8 mouse cellular contexts compared by ENCODE assay signal in genomic region chr19:40762023-40762759, GRCm38 (mm10). TPM values are rescaled to one million over a fixed set of nuclear protein-coding genes. Genes with fewer than 3 reads are reported as not detected.
A peak's percentile ranks its signal among the peaks of the same experiment; 100 is the strongest.
DNase-seq lines count a peak whose midpoint lies in the region; ATAC-seq and TF ChIP-seq lines count a peak whose summit lies in the region.

No protein-coding gene starts in this region.

- DNase-seq in R1 (ENCODE audit: low read depth, low spot score) = peak; percentile 82
- peak; percentile 17 for DNase-seq in embryo, embryonic 10 days (ENCODE audit: low spot score)
- peak; percentile 37 for DNase-seq in liver, embryonic 11.5 days (ENCODE audit: low spot score)
- peak; percentile 9 for DNase-seq in midbrain, postnatal 0 days (ENCODE audit: low spot score)
- peak; percentile 64 for DNase-seq in testis, postnatal 14 days (ENCODE audit: low spot score)
- no peak for DNase-seq in ovary, adult 18-20 months (ENCODE audit: low spot score)

- no peak overlapping the region for H3K27ac ChIP-seq in heart, embryonic 11.5 days (ENCODE audit: low read depth, low read length)
- no peak overlapping the region for H3K27ac ChIP-seq in kidney, embryonic 16.5 days (ENCODE audit: low read length)
- no peak overlapping the region for H3K27ac ChIP-seq in liver, embryonic 11.5 days (ENCODE audit: low read depth, low read length)
- H3K27ac ChIP-seq in midbrain, postnatal 0 days (ENCODE audit: low read depth, low read length) = no peak overlapping the region

- peak overlapping the region; percentile 39; the same call in 1 of the 2 replicates for H3K9ac ChIP-seq in heart, embryonic 11.5 days (ENCODE audit: low read depth, low read length)
- peak overlapping the region; percentile 14 for H3K9ac ChIP-seq in kidney, embryonic 16.5 days (replicated peaks; ENCODE audit: low read length)
- peak overlapping the region; percentile 35 for H3K9ac ChIP-seq in liver, embryonic 11.5 days (ENCODE audit: low read depth, low read length)
- H3K9ac ChIP-seq in midbrain, postnatal 0 days (replicated peaks; ENCODE audit: low read length, poor library complexity, severe bottlenecking) = peak overlapping the region; percentile 44; the same call in 1 of the 2 replicates

- no peaks in the 10 kb centered on the region for H3K4me1 ChIP-seq in heart, embryonic 11.5 days (ENCODE audit: control insufficient read depth, insufficient read depth, low read length)
- no peaks in the 10 kb centered on the region for H3K4me1 ChIP-seq in kidney, embryonic 16.5 days (ENCODE audit: insufficient read depth, low read length)
- peaks cover 15% of the 10 kb centered on the region for H3K4me1 ChIP-seq in liver, embryonic 11.5 days (replicated peaks; ENCODE audit: control insufficient read depth, insufficient read depth, low read length)
- no peaks in the 10 kb centered on the region for H3K4me1 ChIP-seq in midbrain, postnatal 0 days (ENCODE audit: insufficient read depth, low read length)

- H3K4me2 ChIP-seq in heart, embryonic 11.5 days = peak overlapping the region; percentile 67
- peak overlapping the region; percentile 62 for H3K4me2 ChIP-seq in kidney, embryonic 16.5 days (replicated peaks; ENCODE audit: low read depth, low read length)
- peak overlapping the region; percentile 62 for H3K4me2 ChIP-seq in liver, embryonic 11.5 days
- H3K4me2 ChIP-seq in midbrain, postnatal 0 days (ENCODE audit: low read depth, low read length, poor library complexity, severe bottlenecking) = peak overlapping the region; percentile 42

- H3K9me3 ChIP-seq in heart, embryonic 11.5 days (replicated peaks; ENCODE audit: control insufficient read depth, low read length) = no peaks in the 10 kb centered on the region
- H3K9me3 ChIP-seq in kidney, embryonic 16.5 days (ENCODE audit: low read length) = no peaks in the 10 kb centered on the region
- no peaks in the 10 kb centered on the region for H3K9me3 ChIP-seq in liver, embryonic 11.5 days (ENCODE audit: control insufficient read depth, low read length)
- no peaks in the 10 kb centered on the region for H3K9me3 ChIP-seq in midbrain, postnatal 0 days (ENCODE audit: low read length)

- H3K36me3 ChIP-seq in heart, embryonic 11.5 days (ENCODE audit: control insufficient read depth, insufficient read depth, low read length) = no peaks in the 10 kb centered on the region
- H3K36me3 ChIP-seq in kidney, embryonic 16.5 days (ENCODE audit: insufficient read depth, low read length) = no peaks in the 10 kb centered on the region
- H3K36me3 ChIP-seq in liver, embryonic 11.5 days (ENCODE audit: control insufficient read depth, insufficient read depth, low read length) = no peaks in the 10 kb centered on the region
- H3K36me3 ChIP-seq in midbrain, postnatal 0 days (ENCODE audit: insufficient read depth, low read length) = no peaks in the 10 kb centered on the region

- peaks cover 28% of the 10 kb centered on the region for H3K27me3 ChIP-seq in heart, embryonic 11.5 days (ENCODE audit: control insufficient read depth, insufficient read depth, low read length)
- H3K27me3 ChIP-seq in kidney, embryonic 16.5 days (ENCODE audit: insufficient read depth, low read length) = no peaks in the 10 kb centered on the region
- no peaks in the 10 kb centered on the region for H3K27me3 ChIP-seq in liver, embryonic 11.5 days (replicated peaks; ENCODE audit: control insufficient read depth, insufficient read depth, low read length)
- H3K27me3 ChIP-seq in midbrain, postnatal 0 days (ENCODE audit: insufficient read depth, low read length) = no peaks in the 10 kb centered on the region

- WGBS in heart, embryonic 11.5 days (ENCODE audit: insufficient replicate concordance) = 30% methylated on average over 22 of the region's 22 CpGs
- WGBS in kidney, embryonic 16.5 days = 35% methylated on average over 22 of the region's 22 CpGs
- WGBS in liver, embryonic 11.5 days = 37% methylated on average over 22 of the region's 22 CpGs
- WGBS in midbrain, postnatal 0 days = 40% methylated on average over 22 of the region's 22 CpGs

- no peak for TF ChIP-seq CTCF in midbrain, postnatal 0 days (IDR thresholded peaks at IDR 0.05)

- peak overlapping the region; percentile 32 for H3K4me3 ChIP-seq in heart, embryonic 11.5 days (ENCODE audit: low read depth, low read length)
- peak overlapping the region; percentile 37 for H3K4me3 ChIP-seq in kidney, embryonic 16.5 days (ENCODE audit: low read length)
- peak overlapping the region; percentile 29 for H3K4me3 ChIP-seq in liver, embryonic 11.5 days (ENCODE audit: low read depth, low read length)
- H3K4me3 ChIP-seq in midbrain, postnatal 0 days (ENCODE audit: low read depth, low read length) = peak overlapping the region; percentile 23; the same call in 1 of the 2 replicates

- no peak for ATAC-seq in heart, embryonic 11.5 days (replicated peaks; ENCODE audit: insufficient number of reproducible peaks, low FRiP score, low TSS enrichment)
- 0 out of 2 replicates have a peak, but pooled peaks have one; percentile 15 for ATAC-seq in kidney, embryonic 16.5 days (ENCODE audit: low FRiP score, low TSS enrichment)
- ATAC-seq in liver, embryonic 11.5 days (replicated peaks; ENCODE audit: low FRiP score) = peak; percentile 42
- ATAC-seq in midbrain, postnatal 0 days (ENCODE audit: low FRiP score) = 0 out of 2 replicates have a peak, but pooled peaks have one; percentile 23

RNA-seq across cellular contexts. Expression of gene Cc2d2b, which starts 13.6 kb away (rescaled TPM):
- 0.57 TPM in 1 of 2 replicates, not detected in the other for polyA plus RNA-seq in heart, embryonic 11.5 days (2014; fragmentation: Nextera tagmentation; extraction: Ambion mirVana)
- 0.04 TPM in 1 of 2 replicates, not detected in the other for polyA plus RNA-seq in kidney, embryonic 16.5 days (2015; fragmentation: Nextera tagmentation; extraction: Ambion mirVana)
- 3.6 and 5.3 TPM in 2 replicates for polyA plus RNA-seq in liver, embryonic 11.5 days (2014; fragmentation: Nextera tagmentation; extraction: Ambion mirVana)
- total RNA-seq in midbrain, postnatal 0 days (2014; rRNA removed) = 0.57 TPM in 1 of 2 replicates, not detected in the other
- 0.28 and 0.31 TPM in 2 replicates for polyA plus RNA-seq in midbrain, postnatal 0 days (2015; fragmentation: Nextera tagmentation; extraction: Ambion mirVana)
